Mouse (Mus musculus) lung, embryonic 15.5 days (tissue): Measurements from ENCODE around the gene Lamtor3. TPM values are rescaled to one million over a fixed set of nuclear protein-coding genes. Genes with fewer than 3 reads are reported as not detected.

Experiments
- ATAC-seq: fragments of 200-750 bp; cut with Nextera tagmentation; 2 replicates; pipeline ENCODE4 v1.8.0; 2017; ENCODE audit warnings: moderate number of reproducible peaks, borderline replicate concordance; ENCODE audit not compliant: low FRiP score, low TSS enrichment; ENCODE audit errors: extremely low read depth
- H3K27ac ChIP-seq: fragments of 300-500 bp; sonication (generic); 2 replicates; pipeline ENCODE4 v1.5.1; 2015; ENCODE audit warnings: moderate library complexity, mild to moderate bottlenecking, inconsistent platforms
- H3K27me3 ChIP-seq: fragments of 300-500 bp; sonication (generic); 2 replicates; pipeline ENCODE4 v1.6.1; 2015; ENCODE audit warnings: inconsistent platforms
- H3K36me3 ChIP-seq: fragments of 300-500 bp; sonication (generic); 2 replicates; pipeline ENCODE4 v1.6.1; 2015; ENCODE audit warnings: inconsistent platforms
- H3K4me1 ChIP-seq: fragments of 300-500 bp; sonication (generic); 2 replicates; pipeline ENCODE4 v1.6.1; 2015; ENCODE audit warnings: inconsistent platforms
- H3K4me2 ChIP-seq: fragments of 300-500 bp; sonication (generic); 2 replicates; pipeline ENCODE4 v1.6.1; 2015; ENCODE audit warnings: inconsistent platforms, mild to moderate bottlenecking, moderate library complexity
- H3K4me3 ChIP-seq: fragments of 300-500 bp; sonication (generic); 2 replicates; pipeline ENCODE4 v1.5.1; 2015; ENCODE audit warnings: mild to moderate bottlenecking, inconsistent platforms
- H3K9ac ChIP-seq: fragments of 300-500 bp; sonication (generic); 2 replicates; pipeline ENCODE4 v1.6.1; 2015; ENCODE audit warnings: inconsistent platforms
- H3K9me3 ChIP-seq: fragments of 300-500 bp; sonication (generic); 2 replicates; pipeline ENCODE4 v1.6.1; 2016; ENCODE audit warnings: inconsistent platforms
- WGBS: fragments of 180-500 bp; shearing (Covaris S2); methylation state at CpG from one replicate; pipeline ENCODE4 v1.1.7; 2015; 5-methylcytosine and 5-hydroxymethylcytosine counted together
- polyA plus RNA-seq: library from polyadenylated mRNA; unstranded; fragments of >200 nt; fragmentation: Nextera tagmentation; extraction: Ambion mirVana; gene quantifications from 2 replicates; pipeline ENCODE4 v1.2.1, GENCODE M21; 2015

The Lamtor3 gene
- polyA plus RNA-seq, 1 experiment from 2014 or later: 110 TPM

GRCm38 (mm10) chr3:137968105-137968819 is 50.0 kb downstream of the Lamtor3 start:
- no peaks in the 10 kb centered on the region for H3K27me3 ChIP-seq
- no peak overlapping the region for H3K9ac ChIP-seq
- no peak for ATAC-seq
- H3K9me3 ChIP-seq: no peaks in the 10 kb centered on the region
- no peaks in the 10 kb centered on the region for H3K36me3 ChIP-seq
- H3K4me1 ChIP-seq: peaks cover 5% of the 10 kb centered on the region; the same call in 1 of the 2 replicates
- WGBS: 75% methylated on average over 14 of the region's 14 CpGs
- H3K27ac ChIP-seq: no peak overlapping the region
- no peak overlapping the region for H3K4me3 ChIP-seq
- no peak overlapping the region for H3K4me2 ChIP-seq

GRCm38 (mm10) chr3:137968820-137969486 is 50.6 kb downstream of the Lamtor3 start:
- Histone ChIP-seq H3K9ac (no peak overlapping the region), H3K4me2 (no peak overlapping the region), H3K27me3 (no peaks in the 10 kb centered on the region), H3K9me3 (no peaks in the 10 kb centered on the region), H3K4me3 (no peak overlapping the region), H3K36me3 (no peaks in the 10 kb centered on the region), H3K4me1 (peaks cover 5% of the 10 kb centered on the region; the same call in 1 of the 2 replicates), H3K27ac (no peak overlapping the region)
- no peak for ATAC-seq
- WGBS: 59% methylated on average over 9 of the region's 9 CpGs

DNA sequence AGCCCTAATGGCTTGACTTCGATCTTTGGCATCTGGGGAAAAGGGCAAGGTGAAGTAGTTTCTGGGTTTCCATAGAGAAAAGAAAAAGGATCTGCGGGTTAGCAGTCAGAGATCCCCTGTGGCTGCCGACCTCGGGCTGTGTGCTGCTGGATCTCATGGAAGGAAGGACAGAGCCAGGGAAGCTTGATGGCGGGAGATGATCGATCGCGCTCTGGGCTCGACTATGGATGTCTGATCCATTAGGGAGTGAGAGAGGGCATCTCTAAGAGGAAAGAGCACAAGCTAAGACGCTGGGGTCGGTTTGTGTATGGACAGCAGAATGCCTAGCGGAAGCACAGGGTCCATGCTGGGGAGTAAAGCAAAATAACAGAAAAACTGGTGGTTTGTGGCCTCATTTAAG is 51.6 kb downstream of the Lamtor3 start:
- H3K27ac ChIP-seq: no peak overlapping the region
- no peaks in the 10 kb centered on the region for H3K36me3 ChIP-seq
- peaks cover 5% of the 10 kb centered on the region; the same call in 1 of the 2 replicates for H3K4me1 ChIP-seq
- H3K4me2 ChIP-seq: peak overlapping the region; percentile 29; the same call in 1 of the 2 replicates
- no peaks in the 10 kb centered on the region for H3K27me3 ChIP-seq
- 53% methylated on average over 12 of the region's 12 CpGs for WGBS
- no peak for ATAC-seq
- H3K9ac ChIP-seq: no peak overlapping the region
- 0 out of 2 replicates have a peak overlapping the region, but pooled peaks have one; percentile 9 for H3K4me3 ChIP-seq
- H3K9me3 ChIP-seq: no peaks in the 10 kb centered on the region

DNA sequence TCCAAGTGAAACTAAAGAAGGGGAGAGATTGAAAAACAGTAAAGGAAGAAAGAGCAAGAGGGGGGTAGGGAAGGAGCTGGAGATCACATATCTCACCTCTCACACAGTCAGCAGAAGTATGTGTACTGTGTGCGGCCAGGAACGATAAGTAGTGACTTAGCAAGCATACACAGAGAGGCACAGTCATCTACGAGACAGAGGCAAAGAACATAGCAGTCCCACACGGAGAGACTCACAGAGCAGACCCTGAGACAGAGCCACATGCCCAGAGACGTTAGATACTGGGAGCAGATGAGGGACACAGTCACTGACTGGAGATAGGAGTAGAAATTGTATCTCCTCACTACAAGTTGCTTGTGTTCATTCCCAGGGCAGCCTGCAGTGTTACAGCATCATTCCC is 53.9 kb downstream of the Lamtor3 start:
- Histone ChIP-seq H3K4me1 (peaks cover 5% of the 10 kb centered on the region; the same call in 1 of the 2 replicates), H3K36me3 (no peaks in the 10 kb centered on the region), H3K27ac (no peak overlapping the region), H3K9ac (no peak overlapping the region), H3K27me3 (no peaks in the 10 kb centered on the region), H3K4me3 (no peak overlapping the region), H3K4me2 (no peak overlapping the region), H3K9me3 (no peaks in the 10 kb centered on the region)
- ATAC-seq: peak; percentile 72
- 60% methylated on average over 5 of the region's 5 CpGs for whole genome bisulfite sequencing

DNA sequence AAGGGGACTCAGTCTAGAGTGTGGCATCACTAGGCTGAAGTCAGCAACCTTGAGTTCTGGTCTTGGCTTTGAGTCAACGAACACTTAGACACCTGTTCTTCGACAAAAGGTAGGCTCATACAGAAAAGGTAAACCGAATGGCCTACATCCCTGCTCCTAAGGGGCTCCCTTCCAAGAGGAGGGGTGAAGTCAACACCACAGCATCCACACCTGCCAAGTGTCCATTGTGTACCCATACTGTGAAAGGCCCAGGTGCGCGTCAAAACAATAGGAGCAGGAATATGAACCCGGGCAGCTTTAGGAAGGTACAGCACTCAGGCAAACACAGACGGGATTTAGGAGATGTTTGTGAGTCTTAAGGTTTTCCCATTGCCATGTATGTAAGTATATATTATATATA is 54.7 kb downstream of the Lamtor3 start:
- WGBS: 85% methylated on average over 7 of the region's 7 CpGs
- Histone ChIP-seq H3K4me2 (no peak overlapping the region), H3K27ac (no peak overlapping the region), H3K36me3 (no peaks in the 10 kb centered on the region), H3K4me1 (peaks cover 5% of the 10 kb centered on the region; the same call in 1 of the 2 replicates), H3K4me3 (no peak overlapping the region), H3K9ac (no peak overlapping the region), H3K9me3 (no peaks in the 10 kb centered on the region), H3K27me3 (no peaks in the 10 kb centered on the region)
- no peak for ATAC-seq

- Histone ChIP-seq H3K4me3 (no peak overlapping the region), H3K27me3 (no peaks in the 10 kb centered on the region), H3K27ac (no peak overlapping the region), H3K4me1 (peaks cover 5% of the 10 kb centered on the region; the same call in 1 of the 2 replicates), H3K4me2 (no peak overlapping the region), H3K9ac (no peak overlapping the region), H3K9me3 (no peaks in the 10 kb centered on the region), H3K36me3 (no peaks in the 10 kb centered on the region)
- 59% methylated on average over 8 of the region's 8 CpGs for WGBS
- no peak for ATAC-seq
Measured at GRCm38 (mm10) chr3:137974306-137974705, 56.0 kb downstream of the Lamtor3 start.

- no peaks in the 10 kb centered on the region for H3K36me3 ChIP-seq
- no peaks in the 10 kb centered on the region for H3K9me3 ChIP-seq
- H3K27ac ChIP-seq: no peak overlapping the region
- H3K27me3 ChIP-seq: no peaks in the 10 kb centered on the region
- no peak for ATAC-seq
- WGBS: 87% methylated on average over 7 of the region's 7 CpGs
- H3K4me1 ChIP-seq: peaks cover 6% of the 10 kb centered on the region; the same call in 1 of the 2 replicates
- H3K4me3 ChIP-seq: no peak overlapping the region
- no peak overlapping the region for H3K4me2 ChIP-seq
- no peak overlapping the region for H3K9ac ChIP-seq
Measured at GRCm38 (mm10) chr3:137975435-137975834, 57.1 kb downstream of the Lamtor3 start.

- Histone ChIP-seq H3K4me3 (no peak overlapping the region), H3K4me2 (no peak overlapping the region), H3K9ac (no peak overlapping the region), H3K36me3 (no peaks in the 10 kb centered on the region), H3K9me3 (no peaks in the 10 kb centered on the region), H3K27me3 (no peaks in the 10 kb centered on the region), H3K4me1 (peaks cover 9% of the 10 kb centered on the region), H3K27ac (no peak overlapping the region)
- ATAC-seq: no peak
- WGBS: 84% methylated on average over 17 of the region's 17 CpGs
Measured at GRCm38 (mm10) chr3:137975856-137976423, 57.6 kb downstream of the Lamtor3 start.

GRCm38 (mm10) chr3:137976943-137977628 is 58.8 kb downstream of the Lamtor3 start:
- Histone ChIP-seq H3K9me3 (no peaks in the 10 kb centered on the region), H3K4me3 (no peak overlapping the region), H3K36me3 (no peaks in the 10 kb centered on the region), H3K27me3 (no peaks in the 10 kb centered on the region), H3K27ac (no peak overlapping the region), H3K9ac (no peak overlapping the region), H3K4me1 (peaks cover 15% of the 10 kb centered on the region), H3K4me2 (no peak overlapping the region)
- no peak for ATAC-seq
- 61% methylated on average over 9 of the region's 9 CpGs for WGBS

- Histone ChIP-seq H3K27me3 (no peaks in the 10 kb centered on the region), H3K4me3 (no peak overlapping the region), H3K9me3 (no peaks in the 10 kb centered on the region), H3K36me3 (no peaks in the 10 kb centered on the region), H3K27ac (no peak overlapping the region), H3K4me1 (peaks cover 11% of the 10 kb centered on the region), H3K9ac (no peak overlapping the region), H3K4me2 (no peak overlapping the region)
- no peak for ATAC-seq
- WGBS: 60% methylated on average over 6 of the region's 6 CpGs
Measured at GRCm38 (mm10) chr3:137977629-137978041, 59.3 kb downstream of the Lamtor3 start.

DNA sequence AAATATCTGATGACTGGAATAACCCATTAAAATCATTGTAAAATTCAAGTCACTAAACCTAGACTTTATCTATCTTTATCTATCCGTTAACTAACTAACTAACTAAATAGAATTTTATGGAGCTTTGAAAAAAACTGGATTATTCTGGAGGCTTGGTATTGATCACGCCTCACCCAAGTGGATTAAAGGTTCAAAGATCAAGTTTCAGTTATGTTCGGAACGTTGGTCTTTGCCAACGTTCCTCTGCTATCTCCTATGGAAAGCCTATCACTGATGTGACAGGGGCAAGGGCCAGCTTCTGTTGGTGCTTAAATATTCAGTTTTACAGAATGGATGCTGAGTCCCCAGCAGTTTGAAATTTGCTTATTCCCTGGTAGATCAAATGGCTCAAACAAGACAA is 59.9 kb downstream of the Lamtor3 start:
- Histone ChIP-seq H3K36me3 (no peaks in the 10 kb centered on the region), H3K27ac (no peak overlapping the region), H3K27me3 (no peaks in the 10 kb centered on the region), H3K9ac (no peak overlapping the region), H3K4me3 (no peak overlapping the region), H3K4me2 (no peak overlapping the region), H3K4me1 (peaks cover 10% of the 10 kb centered on the region), H3K9me3 (no peaks in the 10 kb centered on the region)
- ATAC-seq: no peak
- 60% methylated on average over 5 of the region's 5 CpGs for WGBS
